Mouse (Mus musculus) cortical plate, adult 2 months (tissue): ENCODE measurements at regions not wholly inside any gene's neighbourhood (a gene's known extent, or its start where the extent isn't known, plus 50 kb on each side); places are given as distances from the start of the nearest gene placed in this dataset.

Experiments
- CTCF ChIP-seq: fragments of 200-500 bp; IDR thresholded peaks from 2 replicates; pipeline ENCODE4 v1.5.1; 2011; ENCODE audit warnings: mild to moderate bottlenecking, control low read depth, low read length; ENCODE audit not compliant: insufficient read depth; ENCODE audit errors: extremely low read depth
- POLR2A ChIP-seq: fragments of 200-500 bp; IDR thresholded peaks from 2 replicates; pipeline ENCODE4 v1.6.1; 2011; ENCODE audit warnings: mild to moderate bottlenecking, low read length, control low read depth; ENCODE audit not compliant: insufficient read depth; ENCODE audit errors: extremely low read depth

DNA sequence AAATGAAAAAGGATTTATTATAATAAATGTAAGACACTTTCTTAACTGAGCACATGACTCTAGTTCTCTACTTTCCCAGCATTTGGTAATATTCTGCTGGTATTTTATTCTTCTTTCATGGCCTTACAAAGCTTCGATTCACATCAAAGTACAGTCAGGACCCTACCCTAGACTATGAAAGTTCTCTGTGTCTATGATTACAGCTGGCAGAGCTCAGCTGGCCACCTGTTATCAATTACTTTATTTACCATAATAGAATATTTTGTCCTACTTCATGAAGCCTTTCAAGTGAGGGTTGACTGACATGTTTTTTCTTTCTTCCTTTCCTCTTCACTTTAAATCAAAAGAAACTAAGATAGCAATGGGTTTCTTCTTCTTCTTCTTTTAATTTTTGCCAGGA lies 269.8 kb downstream of the Kctd12 start:
- TF ChIP-seq CTCF (no peak), POLR2A (no peak)
